8 mouse cellular contexts compared by ENCODE assay signal in the genomic region with DNA sequence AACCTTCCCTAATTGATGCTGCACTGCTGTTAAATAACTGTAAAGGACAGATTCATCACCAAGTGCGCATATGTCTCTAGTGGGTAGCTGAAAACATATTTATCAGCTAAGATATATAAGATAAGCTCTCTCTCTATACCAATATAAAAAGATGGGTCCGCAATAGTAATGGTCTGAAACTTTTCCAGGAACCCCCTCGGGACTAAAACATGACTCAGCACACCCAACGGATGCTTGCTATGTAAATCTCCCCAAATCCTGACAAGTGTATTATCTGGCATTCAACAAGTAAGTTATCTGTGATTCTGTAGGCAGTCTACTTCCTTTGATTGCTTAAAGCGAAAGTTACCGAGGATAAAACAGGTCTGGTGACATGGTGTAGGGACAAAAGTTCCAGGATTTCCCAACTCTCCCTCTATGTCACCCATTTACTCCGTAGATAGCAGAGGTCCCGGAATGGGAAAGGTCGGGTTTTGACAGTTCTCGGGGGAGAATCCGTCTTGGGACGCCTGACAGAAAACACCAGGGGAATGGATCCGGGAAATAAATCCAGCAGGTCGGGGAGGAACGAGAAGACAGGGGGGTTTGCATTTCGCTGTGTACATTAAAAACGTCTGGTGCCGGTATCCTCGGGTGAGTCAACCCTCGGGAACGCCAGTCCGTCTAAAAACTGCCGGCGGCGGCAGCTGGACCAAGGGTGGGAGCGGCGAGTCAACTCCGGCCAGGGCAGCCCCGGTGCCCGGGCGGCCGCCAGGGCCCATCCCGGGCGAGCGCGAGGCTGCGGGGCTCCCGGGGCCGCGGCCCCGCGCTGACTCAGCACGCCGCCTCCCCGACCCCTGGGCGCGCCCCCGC. TPM values are rescaled to one million over a fixed set of nuclear protein-coding genes. Genes with fewer than 3 reads are reported as not detected.
DNase-seq lines count a peak whose midpoint lies in the region; ATAC-seq and TF ChIP-seq lines count a peak whose summit lies in the region.

No protein-coding gene starts in this region.

- no peaks in the 10 kb centered on the region for H3K27me3 ChIP-seq in kidney, embryonic 15.5 days
- H3K27me3 ChIP-seq in heart, embryonic 10.5 days (ENCODE audit: insufficient read depth, poor library complexity, severe bottlenecking), result no peaks in the 10 kb centered on the region
- H3K27me3 ChIP-seq in limb, embryonic 14.5 days (ENCODE audit: control insufficient read depth, insufficient read depth, low read length), result no peaks in the 10 kb centered on the region
- no peaks in the 10 kb centered on the region for H3K27me3 ChIP-seq in neural tube, embryonic 13.5 days

- WGBS in kidney, embryonic 15.5 days, result 3% methylated on average over 40 of the region's 48 CpGs
- 3% methylated on average over 47 of the region's 48 CpGs for WGBS in heart, embryonic 10.5 days
- 4% methylated on average over 31 of the region's 48 CpGs for WGBS in limb, embryonic 14.5 days
- 6% methylated on average over 25 of the region's 48 CpGs for WGBS in neural tube, embryonic 13.5 days

- H3K4me2 ChIP-seq in kidney, embryonic 15.5 days, result peak overlapping the region; percentile 65
- H3K4me2 ChIP-seq in limb, embryonic 14.5 days (replicated peaks; ENCODE audit: low read depth, low read length, severe bottlenecking), result peak overlapping the region; percentile 53
- peak overlapping the region; percentile 86 for H3K4me2 ChIP-seq in neural tube, embryonic 13.5 days

- TF ChIP-seq POLR2A in limb, embryonic 14.5 days (IDR thresholded peaks at IDR 0.05; ENCODE audit: borderline replicate concordance, extremely low read depth, insufficient read depth, insufficient read length), result no peak

- DNase-seq in kidney, postnatal 4 days, result no peak
- DNase-seq in CD4-positive helper T cell, adult 2 months (ENCODE audit: low read depth, low spot score), result peak; percentile 37
- DNase-seq in c-Kit-positive CD71-positive TER-119-negative erythroid progenitor cells, embryonic 14.5 days (ENCODE audit: low read depth), result peak; percentile 27
- no peak for DNase-seq in heart, embryonic 10.5 days (ENCODE audit: low spot score)
- DNase-seq in limb, embryonic 14.5 days (ENCODE audit: low spot score), result no peak
- no peak for DNase-seq in gastrocnemius, postnatal 10 days

- peaks cover 55% of the 10 kb centered on the region for H3K36me3 ChIP-seq in kidney, embryonic 15.5 days
- peaks cover 43% of the 10 kb centered on the region for H3K36me3 ChIP-seq in heart, embryonic 10.5 days
- peaks cover 37% of the 10 kb centered on the region for H3K36me3 ChIP-seq in limb, embryonic 14.5 days (ENCODE audit: control insufficient read depth, insufficient read depth, low read length)
- peaks cover 43% of the 10 kb centered on the region for H3K36me3 ChIP-seq in neural tube, embryonic 13.5 days

- no peaks in the 10 kb centered on the region for H3K9me3 ChIP-seq in kidney, embryonic 15.5 days (replicated peaks)
- H3K9me3 ChIP-seq in heart, embryonic 10.5 days, result no peaks in the 10 kb centered on the region
- no peaks in the 10 kb centered on the region for H3K9me3 ChIP-seq in limb, embryonic 14.5 days (ENCODE audit: control insufficient read depth, low read length)
- no peaks in the 10 kb centered on the region for H3K9me3 ChIP-seq in neural tube, embryonic 13.5 days

- ATAC-seq in kidney, embryonic 15.5 days (replicated peaks; ENCODE audit: low FRiP score), result peak; percentile 82
- peak; percentile 53 for ATAC-seq in limb, embryonic 14.5 days (ENCODE audit: low FRiP score, low read depth)
- ATAC-seq in neural tube, embryonic 13.5 days (ENCODE audit: low read depth), result peak; percentile 74

- peaks cover 14% of the 10 kb centered on the region for H3K4me1 ChIP-seq in kidney, embryonic 15.5 days
- peaks cover 8% of the 10 kb centered on the region; the same call in 1 of the 2 replicates for H3K4me1 ChIP-seq in heart, embryonic 10.5 days
- 0 out of 2 replicates have a peak, but pooled peaks cover 6% of the 10 kb centered on the region for H3K4me1 ChIP-seq in limb, embryonic 14.5 days (ENCODE audit: control insufficient read depth, insufficient read depth, low read length)
- peaks cover 17% of the 10 kb centered on the region for H3K4me1 ChIP-seq in neural tube, embryonic 13.5 days (replicated peaks)

- H3K4me3 ChIP-seq in kidney, embryonic 15.5 days (replicated peaks), result peak overlapping the region; percentile 89
- peak overlapping the region; percentile 96 for H3K4me3 ChIP-seq in heart, embryonic 10.5 days
- H3K4me3 ChIP-seq in limb, embryonic 14.5 days (replicated peaks; ENCODE audit: low read length), result peak overlapping the region; percentile 86
- peak overlapping the region; percentile 86 for H3K4me3 ChIP-seq in neural tube, embryonic 13.5 days

- peak overlapping the region; percentile 85 for H3K27ac ChIP-seq in kidney, embryonic 15.5 days
- H3K27ac ChIP-seq in heart, embryonic 10.5 days, result peak overlapping the region; percentile 96
- peak overlapping the region; percentile 75 for H3K27ac ChIP-seq in limb, embryonic 14.5 days (replicated peaks; ENCODE audit: low read depth, low read length)
- H3K27ac ChIP-seq in neural tube, embryonic 13.5 days (replicated peaks), result peak overlapping the region; percentile 66

- H3K9ac ChIP-seq in kidney, embryonic 15.5 days, result peak overlapping the region; percentile 87
- H3K9ac ChIP-seq in limb, embryonic 14.5 days (ENCODE audit: low read depth, low read length, severe bottlenecking), result peak overlapping the region; percentile 91
- peak overlapping the region; percentile 94 for H3K9ac ChIP-seq in neural tube, embryonic 13.5 days

RNA-seq across cellular contexts. Expression of a gene that starts 0.6 kb away (rescaled TPM):
- 31.2 and 31.8 TPM in 2 replicates for polyA plus RNA-seq in kidney, embryonic 15.5 days (2015; fragmentation: Nextera tagmentation; extraction: Ambion mirVana)
- 28.1 and 31.4 TPM in 2 replicates for polyA plus RNA-seq in heart, embryonic 10.5 days (2016; fragmentation: Nextera tagmentation; extraction: Ambion mirVana)
- polyA plus RNA-seq in limb, embryonic 14.5 days (2012; rRNA removed), result 28.3 and 32.2 TPM in 2 replicates
- 30.0 and 32.8 TPM in 2 replicates for polyA plus RNA-seq in limb, embryonic 14.5 days (2014; fragmentation: Nextera tagmentation; extraction: Ambion mirVana)
- 28.9 and 36.3 TPM in 2 replicates for polyA plus RNA-seq in neural tube, embryonic 13.5 days (2015; fragmentation: Nextera tagmentation; extraction: Ambion mirVana)
- 10 to 100 TPM; 14.6 to 20.7 TPM for total RNA-seq in gastrocnemius, postnatal 10 days (2021)

RNA-seq across cellular contexts. Expression of a gene that starts 40.1 kb away (rescaled TPM):
- polyA plus RNA-seq in kidney, embryonic 15.5 days (2015; fragmentation: Nextera tagmentation; extraction: Ambion mirVana), result 50.8 and 55.9 TPM in 2 replicates
- polyA plus RNA-seq in heart, embryonic 10.5 days (2016; fragmentation: Nextera tagmentation; extraction: Ambion mirVana), result 44.8 and 48.8 TPM in 2 replicates
- polyA plus RNA-seq in limb, embryonic 14.5 days (2012; rRNA removed), result 103 and 140 TPM in 2 replicates
- 58.1 and 58.8 TPM in 2 replicates for polyA plus RNA-seq in limb, embryonic 14.5 days (2014; fragmentation: Nextera tagmentation; extraction: Ambion mirVana)
- polyA plus RNA-seq in neural tube, embryonic 13.5 days (2015; fragmentation: Nextera tagmentation; extraction: Ambion mirVana), result 26.3 and 36.0 TPM in 2 replicates
- 10 to 100 TPM; 29.4 to 38.0 TPM for total RNA-seq in gastrocnemius, postnatal 10 days (2021)

RNA-seq across cellular contexts. Expression of a gene that starts 55.4 kb away (rescaled TPM):
- polyA plus RNA-seq in kidney, embryonic 15.5 days (2015; fragmentation: Nextera tagmentation; extraction: Ambion mirVana), result 0.19 and 0.42 TPM in 2 replicates
- polyA plus RNA-seq in heart, embryonic 10.5 days (2016; fragmentation: Nextera tagmentation; extraction: Ambion mirVana), result 0.11 TPM in 1 of 2 replicates, not detected in the other
- polyA plus RNA-seq in limb, embryonic 14.5 days (2012; rRNA removed), result 1.1 and 1.4 TPM in 2 replicates
- 0.98 and 1.1 TPM in 2 replicates for polyA plus RNA-seq in limb, embryonic 14.5 days (2014; fragmentation: Nextera tagmentation; extraction: Ambion mirVana)
- polyA plus RNA-seq in neural tube, embryonic 13.5 days (2015; fragmentation: Nextera tagmentation; extraction: Ambion mirVana), result 0.20 TPM in 1 of 2 replicates, not detected in the other
- not detected for total RNA-seq in gastrocnemius, postnatal 10 days (2021)

Comparison
In these comparisons a context has a peak if more than half of its experiments do, and no peak if none do; other contexts are left out.
1. DNase-seq: peak in CD4-positive helper T cell, adult 2 months (single experiment) and c-Kit-positive CD71-positive TER-119-negative erythroid progenitor cells, embryonic 14.5 days (single experiment); none in kidney, postnatal 4 days (0 of 2), heart, embryonic 10.5 days (single experiment), limb, embryonic 14.5 days (single experiment) and gastrocnemius, postnatal 10 days (single experiment).
2. Peak in every context shown above with its lines, with median percentiles within 50 percentile points of each other: ATAC-seq, H3K27ac ChIP-seq, H3K4me2 ChIP-seq, H3K4me3 ChIP-seq and H3K9ac ChIP-seq.